Mouse (Mus musculus) right cerebral cortex, adult 18-20 months (tissue): Measurements from ENCODE around the gene Arpc2.

Experiments used
- DNase-seq: peaks from one replicate; pipeline ENCODE4 v3.0.0; 2022; ENCODE audit warnings: mixed read lengths

Gene Arpc2

DNA sequence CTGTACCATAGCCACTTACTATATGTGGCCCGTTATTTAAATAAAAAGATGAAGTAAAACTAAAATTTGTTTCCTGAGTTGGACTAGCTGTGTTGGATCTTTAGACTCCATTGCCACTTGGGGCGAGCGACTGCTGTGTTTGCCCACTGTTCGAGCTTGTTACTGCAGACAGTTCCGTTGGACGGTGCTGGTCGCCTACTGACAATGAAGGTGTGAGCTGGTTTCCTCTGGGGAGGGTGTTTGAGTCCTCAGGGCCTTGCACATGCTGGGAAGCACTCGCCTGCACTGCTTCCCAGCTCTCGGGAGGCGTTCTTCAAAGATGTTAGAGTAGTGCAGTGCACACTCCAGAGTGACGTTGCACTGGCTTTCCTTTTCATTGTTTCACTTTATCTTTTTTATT, 3.7 kb downstream of the Arpc2 start:
- DNase-seq: peak; percentile 58

GRCm38 (mm10) chr1:74240311-74240710, 4.4 kb downstream of the Arpc2 start:
- peak; percentile 92 for DNase-seq

DNA sequence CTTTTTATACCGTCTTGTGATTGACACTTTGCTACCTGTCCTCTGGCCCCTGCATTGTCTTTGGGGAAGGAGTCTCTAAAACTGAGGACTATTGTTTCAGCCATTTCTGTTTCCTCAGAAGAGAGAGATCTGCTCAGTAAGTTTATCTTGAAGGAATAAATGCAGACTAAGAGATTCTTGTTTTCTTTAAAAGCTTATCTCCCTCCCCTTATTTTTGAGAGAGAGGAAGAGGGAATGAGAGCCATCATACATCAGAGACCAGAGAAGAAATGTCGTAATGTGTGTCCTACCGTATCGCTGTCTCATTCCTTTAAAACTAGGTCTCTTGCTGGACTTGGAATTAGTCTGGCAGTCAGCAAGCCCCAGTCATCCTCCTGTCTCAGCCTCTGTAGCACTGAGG, 4.9 kb downstream of the Arpc2 start:
- DNase-seq: no peak

DNA sequence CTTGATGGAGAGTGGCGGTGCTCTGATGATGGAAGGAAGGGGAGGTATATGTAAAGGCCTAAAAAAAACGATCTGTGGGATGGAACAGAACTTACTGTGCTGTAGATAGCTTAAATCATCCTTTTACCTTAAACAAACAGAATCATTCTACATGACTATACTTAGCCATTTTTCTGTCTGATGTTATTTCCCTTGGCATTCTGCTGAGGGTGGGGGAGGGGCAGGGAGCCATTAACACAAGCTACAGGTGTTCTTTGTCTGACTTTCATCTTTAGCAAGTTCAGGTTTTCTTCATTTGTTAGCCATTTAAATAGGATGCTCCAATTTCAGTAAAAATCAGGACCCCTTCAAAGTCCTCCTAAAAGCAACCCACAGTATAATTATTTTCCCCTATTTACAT, 9.6 kb downstream of the Arpc2 start:
- DNase-seq: no peak

- DNase-seq: no peak
Measured at GRCm38 (mm10) chr1:74248799-74249198, 12.9 kb downstream of the Arpc2 start.

DNA sequence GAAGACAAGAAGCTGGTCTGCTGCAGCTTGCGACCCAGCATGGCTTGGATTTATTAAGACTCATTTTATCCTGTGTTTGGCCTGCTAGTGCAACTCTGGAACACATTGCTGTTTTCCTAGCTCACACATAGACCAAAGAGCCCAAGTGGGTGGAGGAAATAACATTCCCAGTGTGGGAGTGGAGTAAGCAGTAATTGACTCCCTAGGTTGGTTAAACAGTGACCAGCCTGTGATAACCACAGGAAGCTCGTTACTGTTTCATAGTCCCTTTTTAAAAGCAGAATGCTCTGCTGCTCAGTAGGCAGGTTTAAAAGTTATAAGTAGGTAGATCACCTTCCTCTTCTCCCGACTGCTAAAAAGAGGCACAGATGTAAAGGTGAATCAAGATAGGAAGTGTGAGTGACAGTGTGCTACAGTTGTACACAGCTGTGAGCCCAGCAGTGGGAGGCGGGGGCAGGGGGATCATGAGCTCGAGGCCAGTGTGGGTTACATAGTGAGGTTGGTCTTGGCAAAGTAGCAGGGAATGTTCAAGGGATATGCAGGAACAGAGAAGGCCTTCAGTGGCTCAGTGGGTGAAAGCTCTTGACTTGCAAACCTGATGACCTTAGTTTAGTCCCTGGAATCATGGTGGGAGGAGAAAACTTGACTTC, 13.6 kb downstream of the Arpc2 start:
- no peak for DNase-seq

DNA sequence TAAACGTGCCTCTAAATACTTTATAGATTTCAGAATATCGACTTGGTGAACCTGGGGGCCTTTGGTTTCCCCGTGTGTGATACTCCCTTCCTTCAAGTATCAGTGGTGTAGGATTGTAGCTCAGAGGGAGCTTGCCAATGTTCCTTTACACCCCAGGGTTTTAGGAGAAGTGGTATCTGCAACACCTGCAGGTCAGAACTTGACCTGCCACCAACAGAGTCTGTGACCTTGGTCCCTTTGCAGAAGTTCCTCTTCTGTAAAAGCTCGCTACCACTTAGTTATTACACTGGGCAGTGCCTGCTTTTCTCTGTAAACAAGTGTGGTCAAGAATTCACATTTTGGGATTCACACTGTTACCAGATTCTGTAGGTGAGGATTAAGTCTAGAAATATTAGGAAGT, 14.2 kb downstream of the Arpc2 start:
- no peak for DNase-seq

DNA sequence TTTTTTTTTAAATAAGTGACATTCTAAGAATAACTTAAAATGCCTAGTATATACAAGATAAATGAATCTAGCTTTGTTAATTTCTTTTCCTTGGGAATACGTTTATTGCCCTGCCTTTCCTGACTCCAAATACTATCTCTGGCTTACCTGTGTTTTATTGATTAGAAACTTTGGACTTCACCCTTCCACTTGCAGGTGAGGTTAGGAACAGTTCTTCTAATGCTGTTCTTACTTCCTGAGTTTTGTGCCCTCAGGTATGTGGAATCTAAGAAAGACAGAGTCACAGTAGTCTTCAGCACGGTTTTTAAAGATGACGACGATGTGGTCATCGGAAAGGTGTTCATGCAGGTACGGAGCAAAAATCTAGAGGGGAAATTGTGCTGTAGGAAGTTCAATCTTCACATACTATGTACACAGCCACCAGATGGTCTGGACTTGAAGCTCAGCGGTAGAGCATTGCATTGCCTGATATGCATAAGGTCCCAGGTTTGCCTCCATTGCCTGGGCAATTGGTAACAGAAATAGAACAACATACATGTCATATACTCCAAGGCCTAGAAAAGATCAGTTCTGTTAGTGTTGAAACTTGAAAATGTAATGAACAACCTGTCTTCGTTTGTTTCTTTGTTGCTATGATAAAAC, 19.9 kb downstream of the Arpc2 start:
- DNase-seq: no peak

DNA sequence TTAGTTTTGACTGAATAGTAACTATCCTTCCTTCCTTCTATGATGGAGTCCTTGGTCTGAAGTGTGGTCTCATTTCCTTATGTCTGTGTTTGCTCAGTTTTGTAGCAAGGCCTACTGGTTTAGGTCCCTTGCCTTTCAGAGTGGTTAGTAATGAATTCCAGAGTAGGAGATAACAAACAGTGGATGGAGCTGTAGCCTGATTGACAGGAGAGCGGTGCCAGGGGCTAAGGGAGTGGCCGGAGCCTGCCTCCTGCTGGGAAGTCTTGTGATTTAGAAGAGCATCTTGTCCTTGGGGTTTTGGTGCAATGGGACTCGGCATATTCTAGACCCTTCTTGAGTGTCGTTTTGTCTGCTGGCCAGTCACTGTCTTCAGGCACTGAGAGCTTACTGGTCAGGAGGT, 20.9 kb downstream of the Arpc2 start:
- no peak for DNase-seq

- DNase-seq: no peak
Measured at GRCm38 (mm10) chr1:74262510-74262909, 26.6 kb downstream of the Arpc2 start.

- DNase-seq: no peak
Measured at GRCm38 (mm10) chr1:74268750-74269149, 32.9 kb downstream of the Arpc2 start.

DNA sequence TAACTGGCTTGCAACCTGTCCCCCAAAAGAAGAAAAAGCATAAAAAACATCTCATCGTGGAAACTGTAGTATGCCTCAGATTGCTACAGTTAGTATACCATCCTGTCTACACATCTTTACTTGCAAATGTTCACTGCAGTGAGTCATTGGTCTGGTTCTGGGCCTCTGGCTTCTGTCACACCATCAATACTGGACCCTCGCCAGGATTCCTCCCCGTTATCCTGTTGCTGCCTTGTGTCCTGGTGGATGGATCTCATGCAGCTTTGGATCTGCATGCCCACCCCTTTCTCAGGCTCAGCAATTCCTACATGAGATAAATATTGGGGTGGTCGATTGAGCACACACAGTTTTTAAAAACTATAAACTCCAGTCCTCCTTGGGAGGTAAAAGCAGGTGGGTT, 35.8 kb downstream of the Arpc2 start:
- DNase-seq: no peak

DNA sequence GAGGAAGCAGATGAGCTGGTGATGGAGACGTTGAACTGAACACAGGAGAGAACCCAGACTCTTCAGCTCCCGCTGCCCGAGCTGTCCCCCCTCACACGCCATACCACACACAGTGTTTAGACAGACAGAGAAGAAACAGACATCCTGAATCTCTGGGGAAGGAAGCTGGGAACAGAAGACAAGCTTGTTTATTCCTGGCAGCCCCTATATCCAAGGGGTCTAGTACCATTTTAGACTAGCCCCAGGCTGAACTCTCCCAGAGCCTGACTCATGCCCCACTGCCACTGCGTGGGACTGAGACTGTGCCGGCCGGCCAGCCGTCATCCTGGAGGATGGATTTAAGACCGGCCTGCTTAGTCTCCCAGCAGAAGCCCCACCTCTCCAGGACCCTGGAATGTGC, 39.1 kb downstream of the Arpc2 start:
- DNase-seq: no peak

GRCm38 (mm10) chr1:74277041-74277440, 41.2 kb downstream of the Arpc2 start:
- DNase-seq: no peak

- no peak for DNase-seq
Measured at GRCm38 (mm10) chr1:74277883-74278537, 42.1 kb downstream of the Arpc2 start.

- DNase-seq: no peak
Measured at GRCm38 (mm10) chr1:74278538-74278937, 42.7 kb downstream of the Arpc2 start, which contains the start of gene Gpbar1. TSS of gene Gpbar1 (plus strand) at chr1:74278550.

GRCm38 (mm10) chr1:74278988-74279387, 43.1 kb downstream of the Arpc2 start:
- no peak for DNase-seq

- no peak for DNase-seq
Measured at GRCm38 (mm10) chr1:74280591-74281325, 44.9 kb downstream of the Arpc2 start.

DNA sequence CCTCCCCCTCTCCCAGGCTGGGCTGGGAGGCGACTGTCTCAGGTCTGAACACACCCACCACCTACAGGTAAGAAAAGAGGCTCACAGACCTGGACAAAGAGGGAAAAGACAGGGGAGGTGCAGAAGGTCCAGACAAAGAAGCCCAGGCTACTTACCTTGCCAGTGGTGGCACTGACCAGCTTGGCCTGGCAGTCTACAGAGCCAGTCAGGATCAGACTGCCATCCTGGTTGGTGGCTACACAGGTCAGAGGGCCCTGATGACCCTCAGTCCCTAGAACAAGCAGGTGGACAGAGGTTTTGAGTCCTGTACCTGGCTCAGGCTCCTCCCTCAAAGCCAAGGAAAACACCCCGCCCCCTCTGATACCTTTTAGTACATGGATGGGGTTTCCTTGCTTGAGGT, 45.5 kb downstream of the Arpc2 start:
- no peak for DNase-seq

DNA sequence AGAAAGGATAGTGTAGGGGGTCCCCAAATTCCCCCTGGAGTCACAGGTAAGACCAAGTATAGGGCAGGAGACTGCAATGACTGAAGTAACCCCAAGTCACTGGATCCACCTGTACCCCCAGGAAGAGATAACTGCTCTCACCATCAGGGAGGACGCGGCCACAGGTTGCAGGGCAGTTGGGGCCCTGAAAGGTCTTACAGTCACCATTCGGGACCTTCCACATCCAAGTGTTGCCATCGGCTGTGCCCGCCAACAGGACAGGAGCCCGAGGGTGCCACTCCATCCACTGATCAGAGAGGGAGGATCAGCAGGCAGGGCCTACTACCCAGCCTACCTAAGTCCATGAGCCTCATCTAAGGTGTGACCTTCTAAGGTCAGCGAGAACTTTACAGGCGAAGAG, 46.0 kb downstream of the Arpc2 start:
- no peak for DNase-seq

GRCm38 (mm10) chr1:74282896-74283625, 47.2 kb downstream of the Arpc2 start:
- DNase-seq: no peak

DNA sequence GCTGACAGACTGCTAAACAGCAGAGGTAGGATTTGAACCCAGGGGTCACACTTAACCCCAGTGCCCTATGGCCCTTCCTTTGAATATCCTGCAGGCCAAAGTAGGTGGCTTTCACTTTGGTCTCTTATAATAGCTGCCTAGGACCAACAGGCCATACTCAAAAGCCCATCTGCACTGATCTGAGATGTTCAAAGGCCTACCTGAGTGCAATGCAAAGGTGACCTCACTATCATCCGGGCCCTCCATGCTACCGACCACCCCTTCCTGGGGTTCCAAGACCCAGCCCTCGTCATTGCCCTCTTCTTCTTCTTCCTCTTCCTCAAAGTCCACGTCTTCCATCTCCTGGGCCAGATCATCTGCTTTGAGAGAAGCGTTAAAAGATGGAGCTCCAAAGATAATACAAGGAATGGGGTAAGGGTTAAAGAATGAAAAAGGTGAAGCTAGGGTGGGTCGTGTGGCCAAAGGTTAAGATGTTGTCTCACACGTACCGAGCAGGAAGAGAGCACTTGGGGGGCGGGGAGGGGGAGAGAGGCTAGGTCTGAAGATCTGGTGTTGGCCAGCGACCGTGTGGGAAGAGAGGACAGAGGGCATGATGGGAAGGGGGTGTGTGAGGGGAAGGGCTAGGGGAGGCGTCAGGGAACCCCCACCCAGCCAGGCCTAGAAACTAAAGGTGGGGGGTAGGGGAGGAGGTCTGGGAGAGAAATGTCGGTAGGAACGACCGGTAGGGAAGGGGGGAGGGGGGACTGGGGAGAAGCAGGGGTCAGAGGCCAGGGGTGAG, 48.0 kb downstream of the Arpc2 start:
- peak; percentile 57 for DNase-seq
